Mouse (Mus musculus) liver, embryonic 14.5 days (tissue): ENCODE data around the gene Epb41l4b.

Experiments
- CTCF ChIP-seq: IDR thresholded peaks from 2 replicates; pipeline ENCODE4 v1.5.1; 2016; ENCODE audit warnings: antibody characterized with exemption, low read depth, control low read depth
- EP300 ChIP-seq: IDR thresholded peaks from 2 replicates; pipeline ENCODE4 v1.6.1; 2016; ENCODE audit warnings: antibody characterized with exemption, low read depth

DNA sequence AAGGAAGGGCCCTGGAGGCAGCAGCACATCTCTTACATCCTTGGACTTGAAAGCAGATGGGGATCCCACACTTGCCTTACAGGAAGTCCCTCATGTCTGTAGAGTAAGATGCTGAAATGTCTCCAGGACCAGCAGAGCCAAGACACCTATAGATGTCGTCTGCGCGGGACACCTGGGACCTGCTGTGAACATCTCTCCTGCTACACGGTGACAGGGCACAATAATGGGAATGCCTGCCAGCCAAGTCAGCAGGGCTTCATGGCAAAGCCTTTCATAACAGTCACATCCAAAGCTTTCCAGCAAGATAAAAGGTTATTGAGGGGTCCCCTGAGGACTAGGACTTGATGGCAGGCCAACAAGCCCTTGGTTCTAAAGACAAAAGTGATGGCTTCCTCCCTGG is 45.8 kb downstream of the Epb41l4b start:
- no peak for TF ChIP-seq CTCF
- no peak for TF ChIP-seq EP300
